Mouse (Mus musculus): ENCODE measurements around the gene Zmym4.

DNA sequence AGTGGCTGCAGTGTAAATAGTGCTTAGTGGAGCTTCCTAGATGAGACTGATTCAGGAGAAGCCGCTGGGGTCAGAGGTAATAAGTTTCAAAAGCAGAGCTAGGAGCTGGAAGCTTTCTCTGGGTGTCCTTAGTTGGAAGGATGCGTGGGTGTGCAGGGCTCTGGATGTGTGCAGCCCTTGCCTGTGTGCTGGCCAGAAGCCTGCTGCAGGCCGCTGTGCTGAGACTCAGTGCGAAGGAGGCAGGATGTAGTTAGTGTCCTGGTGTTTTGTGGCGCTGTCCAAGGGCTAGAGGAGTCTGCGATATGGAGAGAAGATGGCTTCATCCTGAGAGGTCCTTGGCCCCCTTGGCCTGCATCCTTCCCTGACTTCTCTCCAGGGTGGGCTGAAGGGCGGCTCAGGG lies 129.1 kb downstream of the Zmym4 start:
- TF ChIP-seq MAFK (IDR thresholded peaks at IDR 0.05; ENCODE audit: borderline replicate concordance, low read depth, low read length), result no peak
- no peak for TF ChIP-seq MYC (IDR thresholded peaks at IDR 0.05; ENCODE audit: low read depth, low read length)
- no peak for TF ChIP-seq POLR2A (IDR thresholded peaks at IDR 0.05; ENCODE audit: control insufficient read depth in 1 of 2, insufficient read depth in 1 of 2, low read depth in 1 of 2, low read length in 2 of 2, poor library complexity in 1 of 2)
